Mouse (Mus musculus) embryonic fibroblast, embryonic 13.5 days (primary cell): ENCODE measurements around the gene Tshz2.

ENCODE experiments used
- CTCF ChIP-seq: IDR thresholded peaks from 2 replicates; pipeline ENCODE4 v1.5.1; 2011; ENCODE audit warnings: mild to moderate bottlenecking, control low read depth, low read length, moderate library complexity, borderline replicate concordance; ENCODE audit not compliant: insufficient read depth
- POLR2A ChIP-seq: IDR thresholded peaks from 2 replicates; pipeline ENCODE4 v1.6.1; 2011; ENCODE audit warnings: low read depth, mild to moderate bottlenecking, control low read depth, low read length, moderate library complexity

DNA sequence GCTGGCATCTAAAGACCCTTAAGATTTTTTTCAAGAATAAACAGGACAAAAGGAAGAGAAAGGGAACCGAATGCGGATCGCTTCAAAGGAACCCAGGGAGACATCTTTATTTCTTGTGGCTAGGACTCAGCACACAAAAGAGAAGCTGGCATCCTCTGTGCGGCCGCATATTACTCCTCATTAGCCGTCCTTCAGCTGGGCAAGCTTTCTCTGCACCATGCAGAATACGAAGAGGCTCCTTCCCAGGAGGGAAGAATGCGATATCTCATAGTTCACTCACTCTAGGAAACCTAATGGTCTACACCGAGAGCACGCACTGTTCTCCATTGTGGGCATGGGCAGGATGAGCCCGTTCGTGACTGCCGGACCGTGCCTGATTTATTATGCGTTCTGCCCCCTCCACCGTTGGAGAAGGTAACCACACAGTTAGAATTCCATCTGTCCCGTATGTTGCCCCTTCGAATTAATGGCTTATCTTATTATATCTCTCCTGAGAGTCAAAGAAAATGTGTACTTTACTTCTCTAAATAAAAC lies 89.0 kb downstream of the Tshz2 start:
- TF ChIP-seq CTCF, result no peak
- no peak for TF ChIP-seq POLR2A
